Mouse (Mus musculus): Measurements from ENCODE around the gene Nop16. TPM values are rescaled to one million over a fixed set of nuclear protein-coding genes. Genes with fewer than 3 reads are reported as not detected.

Nop16 gene
- polyA plus RNA-seq, 1 experiment from 2014 or later = 90.2 TPM

DNA sequence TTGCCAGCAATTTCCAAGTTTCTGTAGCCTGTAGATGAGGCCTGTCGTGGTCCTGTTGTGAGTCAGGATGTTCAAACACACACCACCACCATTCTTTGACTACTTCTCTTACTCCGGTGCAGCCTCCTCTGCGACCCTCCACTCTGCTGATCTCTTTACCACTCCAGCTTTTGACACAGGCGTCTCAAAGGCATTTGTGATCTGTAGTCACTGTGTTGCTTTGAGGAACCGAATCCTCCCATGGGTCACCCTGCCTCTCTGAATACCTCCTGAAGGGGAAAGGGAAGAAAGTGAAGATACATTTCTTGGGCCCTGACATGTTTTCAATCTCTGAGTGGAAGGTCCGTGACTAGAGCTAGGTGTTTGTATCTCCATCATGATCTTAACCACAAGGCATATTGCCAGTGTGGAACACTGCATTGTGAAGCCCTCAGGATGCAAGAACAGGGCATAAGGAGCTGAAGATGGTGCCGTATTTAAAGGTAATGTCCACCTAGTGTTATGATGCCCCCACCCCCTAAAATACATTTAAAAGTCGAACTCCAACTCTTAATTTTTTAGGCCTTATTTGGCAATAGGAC lies 2.0 kb upstream of the Nop16 start:
- Histone ChIP-seq H3K9ac (no peak overlapping the region), H3K36me3 (peaks cover 46% of the 10 kb centered on the region), H3K27me3 (no peaks in the 10 kb centered on the region), H3K27ac (no peak overlapping the region), H3K9me3 (replicated peaks) (no peaks in the 10 kb centered on the region), H3K4me3 (replicated peaks) (peak overlapping the region; percentile 83), H3K4me2 (peak overlapping the region; percentile 84), H3K4me1 (peaks cover 29% of the 10 kb centered on the region)
- 91% methylated on average over 8 of the region's 8 CpGs for WGBS
- no peak for ATAC-seq (replicated peaks; ENCODE audit: low FRiP score)

DNA sequence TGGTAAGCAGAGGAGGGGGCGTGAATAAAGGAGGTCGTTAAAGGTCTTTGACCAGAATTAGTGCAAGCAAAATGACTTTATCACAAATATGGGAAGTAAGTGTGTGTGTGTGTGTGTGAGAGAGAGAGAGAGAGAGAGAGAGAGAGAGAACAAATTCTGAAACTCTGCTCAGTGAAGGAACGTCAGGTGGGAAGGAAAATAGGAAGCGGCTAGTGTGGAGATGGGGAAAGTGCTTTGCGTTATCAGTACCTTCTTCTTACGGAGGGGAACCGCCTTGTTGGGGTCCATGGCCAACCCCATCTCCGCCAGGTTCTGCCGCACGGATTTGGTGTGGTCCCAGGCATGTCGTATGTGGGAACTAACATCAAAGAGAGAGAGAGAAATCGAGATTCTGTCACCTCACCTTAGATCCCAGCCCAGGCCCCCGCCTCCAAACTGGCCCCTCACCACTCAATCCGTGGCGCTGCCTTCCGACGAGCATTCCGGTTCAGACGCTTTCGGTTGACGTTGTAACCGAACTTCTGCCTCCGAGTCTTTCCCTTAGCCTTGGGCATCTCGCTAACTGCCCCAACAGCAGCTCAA lies 385 bp downstream of the Nop16 start:
- Histone ChIP-seq H3K4me3 (replicated peaks) (peak overlapping the region; percentile 83), H3K9me3 (replicated peaks) (no peaks in the 10 kb centered on the region), H3K4me1 (peaks cover 25% of the 10 kb centered on the region), H3K4me2 (peak overlapping the region; percentile 84), H3K27ac (peak overlapping the region; percentile 76), H3K27me3 (no peaks in the 10 kb centered on the region), H3K9ac (peak overlapping the region; percentile 85), H3K36me3 (peaks cover 52% of the 10 kb centered on the region)
- under 1% methylated on average over 24 of the region's 24 CpGs for WGBS
- peak; percentile 28 for ATAC-seq (replicated peaks; ENCODE audit: low FRiP score)

DNA sequence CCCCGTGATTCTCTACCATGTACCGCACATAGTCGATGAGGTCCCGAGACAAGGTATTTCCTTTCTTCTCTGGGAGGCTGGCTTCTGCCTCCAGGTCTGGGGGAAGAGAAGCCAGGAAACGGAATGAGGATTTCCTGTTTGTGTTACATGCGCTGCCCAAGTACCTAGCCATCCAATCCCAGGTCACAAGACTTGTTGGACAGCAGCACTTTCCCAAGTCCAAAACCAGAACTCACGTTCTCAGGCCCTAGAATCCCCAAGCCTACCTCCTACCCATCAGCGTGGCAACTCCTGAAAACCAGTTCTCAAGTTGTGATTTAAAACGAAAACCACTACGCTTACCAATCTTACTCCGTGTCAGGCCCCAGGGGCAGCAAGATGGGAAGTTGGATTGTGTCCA lies 4.1 kb downstream of the Nop16 start:
- no peaks in the 10 kb centered on the region for H3K27me3 ChIP-seq
- no peak overlapping the region for H3K9ac ChIP-seq
- peaks cover 77% of the 10 kb centered on the region for H3K36me3 ChIP-seq
- ATAC-seq (replicated peaks; ENCODE audit: low FRiP score) = no peak
- no peak overlapping the region for H3K4me3 ChIP-seq (replicated peaks)
- peaks cover 15% of the 10 kb centered on the region for H3K4me1 ChIP-seq
- 79% methylated on average over 11 of the region's 11 CpGs for WGBS
- H3K9me3 ChIP-seq (replicated peaks) = no peaks in the 10 kb centered on the region
- no peak overlapping the region for H3K27ac ChIP-seq
- H3K4me2 ChIP-seq = no peak overlapping the region

DNA sequence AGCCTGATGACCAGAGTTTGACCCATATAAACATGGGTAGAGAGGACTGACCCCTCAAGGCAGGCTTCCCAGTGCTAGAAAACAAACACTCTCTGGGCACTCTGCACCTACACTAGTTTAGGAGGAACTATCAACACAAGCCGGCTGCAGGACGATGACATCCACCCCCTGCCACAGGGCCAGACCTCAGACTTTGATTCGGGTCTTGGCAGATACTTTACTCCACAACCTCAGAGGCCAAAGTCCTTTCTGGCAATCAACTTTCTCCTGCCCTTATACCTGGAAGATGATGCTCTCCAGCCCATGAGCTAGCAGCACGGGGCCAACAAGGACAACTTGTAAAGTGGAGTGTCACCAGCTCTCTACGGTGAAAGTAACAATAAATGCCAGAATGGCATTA lies 7.0 kb downstream of the Nop16 start:
- WGBS = 90% methylated on average over 5 of the region's 5 CpGs
- Histone ChIP-seq H3K36me3 (peaks cover 100% of the 10 kb centered on the region), H3K4me2 (no peak overlapping the region), H3K4me3 (replicated peaks) (no peak overlapping the region), H3K9ac (no peak overlapping the region), H3K27ac (0 out of 2 replicates have a peak overlapping the region, but pooled peaks have one; percentile 22), H3K4me1 (no peaks in the 10 kb centered on the region), H3K9me3 (replicated peaks) (no peaks in the 10 kb centered on the region), H3K27me3 (no peaks in the 10 kb centered on the region)
- ATAC-seq (replicated peaks; ENCODE audit: low FRiP score) = no peak

DNA sequence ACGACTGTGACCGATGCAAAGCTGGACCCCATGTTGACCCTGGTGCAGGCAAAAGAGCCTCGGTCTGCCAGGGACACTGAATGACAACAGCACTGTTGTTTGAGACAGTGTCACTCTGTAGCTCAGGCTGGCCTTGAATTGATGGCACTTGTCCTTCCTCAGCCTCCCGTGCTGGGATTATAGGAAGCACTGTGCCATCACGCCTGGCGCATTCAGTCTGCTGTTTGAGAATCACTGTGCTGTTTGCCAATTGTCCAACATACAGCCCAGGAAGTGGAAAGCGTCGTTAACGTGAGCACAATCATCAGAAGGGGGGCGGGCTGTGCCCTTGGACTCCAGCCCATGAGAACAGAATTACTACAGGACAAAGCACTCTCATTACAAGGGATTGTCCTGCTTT lies 7.8 kb downstream of the Nop16 start:
- Histone ChIP-seq H3K27me3 (no peaks in the 10 kb centered on the region), H3K4me2 (no peak overlapping the region), H3K9me3 (replicated peaks) (no peaks in the 10 kb centered on the region), H3K4me1 (0 out of 2 replicates have a peak, but pooled peaks cover 3% of the 10 kb centered on the region), H3K27ac (no peak overlapping the region), H3K4me3 (replicated peaks) (no peak overlapping the region), H3K9ac (no peak overlapping the region), H3K36me3 (peaks cover 100% of the 10 kb centered on the region)
- no peak for ATAC-seq (replicated peaks; ENCODE audit: low FRiP score)
- 81% methylated on average over 10 of the region's 10 CpGs for WGBS

DNA sequence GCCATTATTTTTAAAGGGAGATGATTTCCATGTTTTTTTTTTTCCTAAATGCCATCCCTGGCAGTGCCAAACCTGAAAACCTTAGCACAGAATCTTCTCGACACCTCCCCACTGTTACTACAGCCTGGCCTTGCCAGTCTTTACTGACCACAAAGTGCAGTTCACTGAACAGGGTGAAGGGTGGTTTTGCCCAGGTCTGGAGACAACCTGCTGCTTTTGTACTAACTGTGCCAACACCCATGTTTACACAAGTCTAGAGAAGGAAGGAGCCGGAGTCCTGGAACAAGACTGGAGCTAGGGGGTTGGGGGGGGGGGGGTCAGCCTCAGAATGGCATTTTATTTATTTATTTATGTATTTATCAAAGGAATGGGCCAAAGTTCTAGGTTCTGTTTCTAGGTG lies 8.5 kb downstream of the Nop16 start:
- WGBS = 71% methylated on average over 2 of the region's 2 CpGs
- Histone ChIP-seq H3K4me2 (no peak overlapping the region), H3K36me3 (peaks cover 100% of the 10 kb centered on the region), H3K27ac (no peak overlapping the region), H3K9me3 (replicated peaks) (no peaks in the 10 kb centered on the region), H3K4me1 (peaks cover 10% of the 10 kb centered on the region), H3K27me3 (no peaks in the 10 kb centered on the region), H3K4me3 (replicated peaks) (no peak overlapping the region), H3K9ac (no peak overlapping the region)
- no peak for ATAC-seq (replicated peaks; ENCODE audit: low FRiP score)

DNA sequence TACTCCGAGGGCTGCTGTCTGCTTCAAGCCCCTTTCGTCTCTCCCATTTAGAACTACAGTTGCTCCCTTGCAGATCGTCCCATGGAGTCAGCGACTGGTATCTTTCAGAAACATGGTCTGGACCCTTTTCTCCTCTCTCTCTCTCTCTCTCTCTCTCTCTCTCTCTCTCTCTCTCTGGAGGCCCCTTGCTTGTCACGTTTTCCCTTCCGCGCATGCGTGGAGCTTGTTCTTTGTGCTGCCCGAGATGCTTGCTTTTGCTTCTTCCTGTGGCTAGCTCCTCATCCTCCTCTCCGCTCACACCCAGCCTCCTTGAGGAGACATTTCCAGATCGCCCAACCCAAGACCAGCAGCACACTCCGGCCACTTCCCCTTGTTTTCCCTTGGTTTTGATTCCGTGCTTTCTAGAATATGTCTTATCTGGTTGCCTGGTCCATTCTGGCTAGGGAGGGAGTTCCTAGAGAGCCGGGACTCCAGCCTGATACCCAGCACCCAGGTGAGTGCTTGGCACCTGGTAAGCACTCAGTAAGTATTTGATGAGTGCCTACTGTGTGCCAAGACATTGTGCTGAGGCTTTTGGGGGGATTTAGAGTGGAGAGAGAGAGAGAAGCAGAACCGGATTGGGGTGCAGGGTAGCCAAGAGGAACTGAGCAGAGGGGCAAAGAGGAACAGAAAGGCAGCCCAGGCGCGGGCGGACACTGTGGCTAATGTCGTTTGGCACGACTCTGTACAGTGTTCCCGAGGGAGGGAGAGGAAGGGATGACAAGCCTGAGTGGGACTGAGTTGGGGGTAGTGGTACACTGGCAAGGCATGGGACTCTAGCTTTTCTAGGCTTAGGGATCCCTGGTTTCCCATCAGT lies 12.0 kb downstream of the Nop16 start:
- Histone ChIP-seq H3K4me1 (peaks cover 27% of the 10 kb centered on the region), H3K27ac (no peak overlapping the region), H3K4me2 (no peak overlapping the region), H3K27me3 (0 out of 2 replicates have a peak, but pooled peaks cover 4% of the 10 kb centered on the region), H3K4me3 (replicated peaks) (no peak overlapping the region), H3K9me3 (replicated peaks) (no peaks in the 10 kb centered on the region), H3K36me3 (peaks cover 67% of the 10 kb centered on the region), H3K9ac (no peak overlapping the region)
- WGBS = 86% methylated on average over 21 of the region's 21 CpGs
- no peak for ATAC-seq (replicated peaks; ENCODE audit: low FRiP score)

DNA sequence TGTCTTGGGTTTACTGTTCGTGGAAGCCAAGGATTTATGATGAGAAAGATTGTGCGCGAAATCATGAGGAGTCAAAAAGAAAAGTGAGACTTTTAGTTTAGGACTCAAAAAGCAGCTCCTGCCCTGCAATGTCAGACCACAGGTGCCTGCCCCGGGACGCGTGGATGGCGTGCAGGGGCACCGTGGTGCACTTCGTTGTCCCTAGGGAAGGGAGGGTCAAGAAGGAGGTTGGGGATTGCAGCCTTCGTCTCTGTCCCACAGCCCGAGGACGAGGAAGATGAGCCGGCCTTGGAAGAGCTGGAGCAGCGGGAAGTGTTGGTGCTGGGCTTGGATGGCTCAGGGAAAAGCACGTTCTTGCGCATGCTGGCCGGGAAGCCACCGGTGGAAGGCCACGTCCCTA lies 14.4 kb downstream of the Nop16 start:
- H3K4me2 ChIP-seq = peak overlapping the region; percentile 89
- peaks cover 43% of the 10 kb centered on the region for H3K36me3 ChIP-seq
- H3K4me3 ChIP-seq (replicated peaks) = peak overlapping the region; percentile 80
- peaks cover 27% of the 10 kb centered on the region for H3K4me1 ChIP-seq
- H3K9me3 ChIP-seq (replicated peaks) = no peaks in the 10 kb centered on the region
- peak overlapping the region; percentile 87 for H3K9ac ChIP-seq
- 0 out of 2 replicates have a peak, but pooled peaks cover 4% of the 10 kb centered on the region for H3K27me3 ChIP-seq
- peak; percentile 17; the same call in 1 of the 2 replicates for ATAC-seq (replicated peaks; ENCODE audit: low FRiP score)
- whole genome bisulfite sequencing = 2% methylated on average over 19 of the region's 19 CpGs
- H3K27ac ChIP-seq = peak overlapping the region; percentile 83

DNA sequence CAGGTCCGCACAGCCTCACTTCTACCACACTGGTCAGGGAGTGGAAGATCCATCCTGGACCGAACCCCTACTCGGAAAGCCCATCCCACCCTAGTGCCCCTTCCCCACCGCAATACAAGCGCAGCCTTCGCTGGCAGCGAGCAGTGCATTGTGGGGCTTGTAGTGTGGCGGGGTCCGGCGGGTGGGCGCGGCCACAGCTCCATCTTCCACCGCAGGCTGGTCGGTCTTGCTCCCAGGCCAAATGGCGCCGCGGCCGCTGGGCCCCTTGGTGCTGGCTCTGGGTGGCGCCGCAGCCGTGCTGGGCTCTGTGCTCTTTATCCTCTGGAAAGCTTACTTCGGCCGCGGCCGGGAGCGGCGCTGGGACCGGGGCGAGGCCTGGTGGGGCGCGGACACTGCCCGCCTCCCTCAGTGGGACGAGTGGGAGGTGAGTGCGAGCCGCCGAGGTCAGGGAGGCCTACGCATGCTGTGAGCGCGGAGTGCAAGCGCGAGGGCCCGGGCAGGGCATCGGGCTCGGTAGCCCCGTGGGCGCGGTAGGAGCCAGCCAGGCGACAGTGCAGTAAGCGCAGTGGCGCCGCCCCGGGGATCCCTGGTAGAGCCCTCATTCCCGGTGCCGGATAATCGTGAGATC lies 14.9 kb downstream of the Nop16 start, which contains the start of gene Arl10:
Gene Arl10 (plus strand): TSS at position 162 of the 628 bp plus-strand sequence.
- H3K9me3 ChIP-seq (replicated peaks) = no peaks in the 10 kb centered on the region
- peak within 1 kb of the TSS; percentile 83 for H3K27ac ChIP-seq
- peak within 1 kb of the TSS; percentile 89 for H3K4me2 ChIP-seq
- H3K27me3 ChIP-seq = 0 out of 2 replicates have a peak, but pooled peaks cover 4% of the 10 kb centered on the region
- peak within 1 kb of the TSS; percentile 87 for H3K9ac ChIP-seq
- peaks cover 27% of the 10 kb centered on the region for H3K4me1 ChIP-seq
- peak; percentile 90 for ATAC-seq (replicated peaks; ENCODE audit: low FRiP score)
- peak within 1 kb of the TSS; percentile 80 for H3K4me3 ChIP-seq (replicated peaks)
- under 1% methylated on average over 55 of the region's 55 CpGs for WGBS
- H3K36me3 ChIP-seq = peaks cover 37% of the 10 kb centered on the region

DNA sequence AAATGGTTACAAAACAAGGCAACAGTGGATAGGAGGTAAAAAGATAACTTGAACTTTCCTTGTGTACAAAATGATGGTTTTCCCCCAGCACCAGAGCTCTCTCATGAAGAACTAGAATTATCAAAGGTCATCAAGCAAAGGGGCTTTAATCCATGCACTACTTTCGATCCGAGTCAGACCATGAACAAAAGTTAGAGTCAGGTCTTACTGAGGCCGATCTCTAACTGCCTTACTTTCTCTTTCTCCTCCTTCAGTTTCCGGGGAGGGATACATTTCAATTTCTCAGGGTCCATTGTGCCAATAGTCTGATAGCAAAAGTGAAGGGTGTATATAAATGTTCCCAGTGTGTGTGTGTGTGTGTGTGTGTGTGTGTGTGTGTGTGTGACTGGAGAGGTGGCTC lies 17.3 kb downstream of the Nop16 start:
- no peak for ATAC-seq (replicated peaks; ENCODE audit: low FRiP score)
- H3K27me3 ChIP-seq = 0 out of 2 replicates have a peak, but pooled peaks cover 4% of the 10 kb centered on the region
- 77% methylated on average over 4 of the region's 4 CpGs for WGBS
- H3K9ac ChIP-seq = no peak overlapping the region
- H3K27ac ChIP-seq = no peak overlapping the region
- H3K36me3 ChIP-seq = peaks cover 14% of the 10 kb centered on the region
- H3K4me3 ChIP-seq (replicated peaks) = no peak overlapping the region
- H3K4me2 ChIP-seq = no peak overlapping the region
- H3K4me1 ChIP-seq = peaks cover 31% of the 10 kb centered on the region
- H3K9me3 ChIP-seq (replicated peaks) = no peaks in the 10 kb centered on the region

DNA sequence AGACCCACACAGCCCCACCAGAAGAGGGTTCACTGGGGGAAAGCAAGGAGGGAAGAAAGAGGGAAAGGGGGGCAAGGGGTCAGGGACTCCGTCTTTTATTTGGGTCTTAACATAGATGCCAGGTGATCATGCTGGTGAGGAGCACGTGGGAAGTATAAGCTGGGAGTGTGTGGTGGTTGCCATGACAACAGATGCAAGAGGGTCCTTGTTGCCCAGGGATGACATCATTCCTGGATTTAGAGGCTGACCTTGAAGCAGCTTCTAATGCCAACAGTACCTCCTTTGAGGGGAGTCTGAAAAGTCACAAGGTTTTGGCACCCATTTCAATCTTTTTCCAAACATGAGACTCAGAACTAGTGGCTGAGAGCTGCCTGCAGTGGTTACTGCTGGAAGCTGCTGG lies 18.3 kb downstream of the Nop16 start:
- H3K4me2 ChIP-seq = no peak overlapping the region
- H3K4me1 ChIP-seq = peaks cover 26% of the 10 kb centered on the region
- no peak overlapping the region for H3K27ac ChIP-seq
- WGBS = 54% methylated on average over 2 of the region's 2 CpGs
- no peak overlapping the region for H3K4me3 ChIP-seq (replicated peaks)
- H3K36me3 ChIP-seq = peaks cover 4% of the 10 kb centered on the region
- no peak for ATAC-seq (replicated peaks; ENCODE audit: low FRiP score)
- 0 out of 2 replicates have a peak, but pooled peaks cover 4% of the 10 kb centered on the region for H3K27me3 ChIP-seq
- H3K9me3 ChIP-seq (replicated peaks) = no peaks in the 10 kb centered on the region
- no peak overlapping the region for H3K9ac ChIP-seq
